Mouse (Mus musculus): ENCODE results near the gene Prmt1.

DNA sequence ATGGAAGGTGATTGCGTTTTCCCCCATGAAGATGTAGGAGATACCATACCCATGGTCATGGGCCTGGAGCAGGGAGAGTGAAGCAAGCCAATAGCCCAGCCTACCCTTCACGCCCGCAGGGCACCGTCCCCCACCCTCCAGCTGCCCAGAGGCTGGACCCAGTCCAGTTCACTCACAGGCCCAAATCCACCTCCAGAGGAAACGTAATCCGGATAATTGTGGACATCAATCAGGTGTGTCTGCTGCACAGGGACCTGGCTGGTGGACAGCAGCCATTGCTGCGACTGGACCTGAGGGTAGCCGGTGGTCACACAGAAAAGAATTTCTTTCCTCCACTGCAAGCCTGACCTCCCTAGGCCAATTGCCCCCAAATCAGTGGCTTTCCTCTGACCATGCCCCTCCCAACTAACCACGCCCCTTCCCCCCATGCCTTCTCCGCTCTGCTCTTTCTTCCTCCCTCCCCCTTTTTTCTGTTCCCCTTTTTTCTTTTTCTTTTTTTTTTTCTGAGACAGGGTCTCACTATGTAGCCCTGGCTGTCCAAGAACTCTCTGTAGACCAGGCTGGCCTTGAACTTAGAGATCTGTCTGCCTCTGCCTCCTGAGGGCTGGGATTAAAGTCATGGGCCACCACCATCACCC, 26.4 kb downstream of the Prmt1 start:
- TF ChIP-seq MAX (IDR thresholded peaks at IDR 0.05) (no peak), CTCF (IDR thresholded peaks at IDR 0.05; ENCODE audit: control insufficient read depth, insufficient read depth, insufficient read length) (no peak), MYOD1 (IDR thresholded peaks at IDR 0.05; ENCODE audit: control insufficient read depth, insufficient read length, low read depth) (no peak), USF1 (IDR thresholded peaks at IDR 0.05; ENCODE audit: low read depth) (no peak), MYOG (IDR thresholded peaks at IDR 0.05; ENCODE audit: control insufficient read depth, extremely low read depth, insufficient read length) (no peak)

All from C2C12 (cell line).